15 mouse cellular contexts compared by ENCODE assay signal in the genomic region with DNA sequence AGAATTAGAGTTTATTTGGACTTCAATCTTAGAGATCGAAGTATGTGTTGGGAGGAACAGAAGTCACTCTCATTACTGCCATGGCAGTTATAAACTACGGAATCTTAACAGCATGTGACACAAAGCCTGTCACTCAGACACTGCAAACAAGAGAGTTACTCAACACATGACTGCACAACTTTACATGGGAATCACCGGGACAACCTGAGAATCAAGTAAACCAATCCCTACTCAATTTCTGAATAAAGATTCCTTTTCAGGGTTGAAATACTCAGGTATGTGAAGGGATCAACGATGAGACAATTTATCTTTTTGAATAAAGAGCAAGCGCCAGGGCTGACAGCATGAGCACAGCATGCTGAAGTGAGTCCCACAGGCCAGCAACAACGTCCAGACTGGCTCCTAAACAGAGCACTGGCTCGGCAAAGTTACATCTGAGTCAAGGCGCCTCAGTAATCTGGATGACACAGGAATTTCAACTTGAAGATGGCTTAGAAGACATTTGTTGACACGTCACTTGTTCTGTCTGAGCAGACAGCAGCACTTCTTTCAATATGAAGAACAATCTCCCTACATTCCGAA. TPM values are rescaled to one million over a fixed set of nuclear protein-coding genes. Genes with fewer than 3 reads are reported as not detected.
DNase-seq lines count a peak whose midpoint lies in the region; ATAC-seq and TF ChIP-seq lines count a peak whose summit lies in the region.
"Had no signal": no experiment of that assay in that cellular context is flagged by ENCODE, and none has a peak within 500 bp of the region (broad histone marks: within the 10 kb centered on the region; RNA-seq: fewer than 3 reads in every experiment).

No protein-coding gene starts in this region.

- H3K9ac ChIP-seq in hindbrain, embryonic 14.5 days = 0 out of 2 replicates have a peak overlapping the region, but pooled peaks have one; percentile 28
- H3K9ac ChIP-seq in midbrain, embryonic 14.5 days (replicated peaks; ENCODE audit: low read length) = no peak overlapping the region
- H3K9ac ChIP-seq: heart, embryonic 15.5 days; liver, postnatal 0 days had no signal

- no peaks in the 10 kb centered on the region for H3K4me1 ChIP-seq in cerebellum, adult 2 months (ENCODE audit: control insufficient read depth, insufficient read depth, low read length)
- peaks cover 10% of the 10 kb centered on the region; the same call in 1 of the 2 replicates for H3K4me1 ChIP-seq in hindbrain, embryonic 14.5 days (replicated peaks; ENCODE audit: control insufficient read depth, insufficient read depth, low read length)
- peaks cover 13% of the 10 kb centered on the region; the same call in 1 of the 2 replicates for H3K4me1 ChIP-seq in midbrain, embryonic 14.5 days (ENCODE audit: control insufficient read depth, insufficient read depth, low read length)
- no peaks in the 10 kb centered on the region for H3K4me1 ChIP-seq in heart, embryonic 10.5 days

- TF ChIP-seq POLR2A in cerebellum, adult 2 months (IDR thresholded peaks at IDR 0.05; ENCODE audit: borderline replicate concordance, insufficient read depth, low read length) = no peak

- no peaks in the 10 kb centered on the region for H3K36me3 ChIP-seq in hindbrain, embryonic 14.5 days (replicated peaks; ENCODE audit: control insufficient read depth, insufficient read depth)
- no peaks in the 10 kb centered on the region for H3K36me3 ChIP-seq in midbrain, embryonic 14.5 days (ENCODE audit: control insufficient read depth, insufficient read depth, low read length)
- no peaks in the 10 kb centered on the region for H3K36me3 ChIP-seq in heart, embryonic 10.5 days
- H3K36me3 ChIP-seq: heart, embryonic 15.5 days had no signal

- no peaks in the 10 kb centered on the region for H3K9me3 ChIP-seq in hindbrain, embryonic 14.5 days (ENCODE audit: control insufficient read depth, low read length)
- H3K9me3 ChIP-seq in midbrain, embryonic 14.5 days (ENCODE audit: control insufficient read depth, low read length) = no peaks in the 10 kb centered on the region
- H3K9me3 ChIP-seq in heart, embryonic 10.5 days = no peaks in the 10 kb centered on the region
- H3K9me3 ChIP-seq: heart, embryonic 15.5 days had no signal

- peak overlapping the region; percentile 30 for H3K4me3 ChIP-seq in cerebellum, adult 2 months (replicated peaks; ENCODE audit: insufficient read depth, low read depth, low read length)
- H3K4me3 ChIP-seq in hindbrain, embryonic 14.5 days (replicated peaks; ENCODE audit: low read length) = no peak overlapping the region
- no peak overlapping the region for H3K4me3 ChIP-seq in midbrain, embryonic 14.5 days (replicated peaks; ENCODE audit: low read depth, low read length)
- H3K4me3 ChIP-seq in heart, embryonic 10.5 days = no peak overlapping the region
- H3K4me3 ChIP-seq: erythroblast, embryonic 14.5 days; heart, embryonic 15.5 days had no signal

- DNase-seq in cerebellum, adult 2 months = no peak
- DNase-seq in cerebellum, postnatal 4 days (ENCODE audit: low spot score in 2 of 2) = no peak
- DNase-seq in Muller cell, postnatal 12 days (ENCODE audit: inconsistent ontology term) = peak; percentile 66
- DNase-seq in hindbrain, embryonic 14.5 days (ENCODE audit: low spot score) = no peak
- DNase-seq in midbrain, embryonic 14.5 days = peak; percentile 28
- no peak for DNase-seq in gastrocnemius, postnatal 4 days (ENCODE audit: low spot score in 2 of 2)
- DNase-seq in right cerebral cortex, postnatal 4 days = no peak
- DNase-seq in heart, embryonic 10.5 days (ENCODE audit: low spot score) = no peak
- DNase-seq: cerebellum, adult 9-11 months; gastrocnemius, postnatal 10 days; kidney, adult 2 months; liver, postnatal 0 days had no signal

- 14% methylated on average over 10 of the region's 10 CpGs for WGBS in cerebellum, adult 2 months
- WGBS in hindbrain, embryonic 14.5 days = 19% methylated on average over 10 of the region's 10 CpGs
- WGBS in midbrain, embryonic 14.5 days = 9% methylated on average over 10 of the region's 10 CpGs
- 56% methylated on average over 10 of the region's 10 CpGs for WGBS in heart, embryonic 10.5 days

- no peak overlapping the region; the same call in 1 of the 2 replicates for H3K27ac ChIP-seq in cerebellum, adult 2 months (ENCODE audit: insufficient read depth, low read length)
- H3K27ac ChIP-seq in hindbrain, embryonic 14.5 days = no peak overlapping the region
- no peak overlapping the region for H3K27ac ChIP-seq in midbrain, embryonic 14.5 days (replicated peaks; ENCODE audit: low read depth, low read length)
- H3K27ac ChIP-seq in heart, embryonic 10.5 days = no peak overlapping the region
- H3K27ac ChIP-seq: heart, embryonic 15.5 days had no signal

- H3K27me3 ChIP-seq in cerebellum, adult 2 months (ENCODE audit: control insufficient read depth, insufficient read depth, low read length) = no peaks in the 10 kb centered on the region
- no peaks in the 10 kb centered on the region for H3K27me3 ChIP-seq in hindbrain, embryonic 14.5 days (ENCODE audit: control insufficient read depth, insufficient read depth, low read length)
- no peaks in the 10 kb centered on the region for H3K27me3 ChIP-seq in midbrain, embryonic 14.5 days (ENCODE audit: control insufficient read depth, insufficient read depth, low read length)
- no peaks in the 10 kb centered on the region for H3K27me3 ChIP-seq in heart, embryonic 10.5 days (ENCODE audit: insufficient read depth, poor library complexity, severe bottlenecking)
- H3K27me3 ChIP-seq: heart, embryonic 15.5 days had no signal

- ATAC-seq in hindbrain, embryonic 14.5 days (ENCODE audit: low FRiP score) = peak; percentile 41; the same call in 1 of the 2 replicates
- ATAC-seq in midbrain, embryonic 14.5 days (ENCODE audit: low FRiP score, low TSS enrichment) = no peak
- ATAC-seq: liver, postnatal 0 days had no signal

- TF ChIP-seq CTCF in cerebellum, adult 2 months (IDR thresholded peaks at IDR 0.05; ENCODE audit: borderline replicate concordance, insufficient read depth, low read depth, low read length) = no peak

- H3K4me2 ChIP-seq in hindbrain, embryonic 14.5 days (replicated peaks) = peak overlapping the region; percentile 35
- peak overlapping the region; percentile 31 for H3K4me2 ChIP-seq in midbrain, embryonic 14.5 days (ENCODE audit: low read length)
- H3K4me2 ChIP-seq: heart, embryonic 15.5 days had no signal

RNA-seq across cellular contexts. Expression of gene Plch1, which starts 49.4 kb away (rescaled TPM):
- polyA plus RNA-seq in cerebellum, adult 2 months (2012; rRNA removed) = 13.1 and 14.3 TPM in 2 replicates
- 11.3 and 12.3 TPM in 2 replicates for polyA plus RNA-seq in hindbrain, embryonic 14.5 days (2014; fragmentation: Nextera tagmentation; extraction: Ambion mirVana)
- polyA plus RNA-seq in midbrain, embryonic 14.5 days (2014; fragmentation: Nextera tagmentation; extraction: Ambion mirVana) = 13.9 and 23.3 TPM in 2 replicates
- total RNA-seq in gastrocnemius, postnatal 4 days (2021) = under 1 TPM; 0.31 to 0.61 TPM
- polyA plus RNA-seq in heart, embryonic 10.5 days (2016; fragmentation: Nextera tagmentation; extraction: Ambion mirVana) = 1.0 and 2.0 TPM in 2 replicates
- total RNA-seq: megakaryocyte, adult 5-6 weeks had no signal
- polyA plus RNA-seq: erythroblast, embryonic 14.5 days had no signal

Comparison
In these comparisons a context has a peak if more than half of its experiments do, and no peak if none do; other contexts are left out.
1. DNase-seq: peak in Muller cell, postnatal 12 days (single experiment) and midbrain, embryonic 14.5 days (single experiment); none in cerebellum, adult 2 months (0 of 2), cerebellum, postnatal 4 days (0 of 2), hindbrain, embryonic 14.5 days (single experiment), gastrocnemius, postnatal 4 days (0 of 2), right cerebral cortex, postnatal 4 days (single experiment) and heart, embryonic 10.5 days (single experiment).